Mouse (Mus musculus) cerebellum, postnatal 36 days (tissue): ENCODE measurements around the gene Fam229b.
A peak's percentile ranks its signal among the peaks of the same experiment; 100 is the strongest.

Experiments
- DNase-seq, 2 experiments: peaks; one replicate each; pipeline ENCODE4 v3.0.0; 2021 to 2022; ENCODE audit warnings: mixed read lengths in 2 of 2

The Fam229b gene

GRCm38 (mm10) chr10:39121412-39121811 lies 12.3 kb downstream of the Fam229b start:
- DNase-seq, result no peak

- no peak for DNase-seq
Measured at GRCm38 (mm10) chr10:39109489-39109874, 24.2 kb downstream of the Fam229b start.

- no peak for DNase-seq
Measured at GRCm38 (mm10) chr10:39108837-39109488, 24.8 kb downstream of the Fam229b start.

GRCm38 (mm10) chr10:39106935-39107334 lies 26.8 kb downstream of the Fam229b start:
- DNase-seq, result no peak

- no peak for DNase-seq
Measured at GRCm38 (mm10) chr10:39106413-39106812, 27.3 kb downstream of the Fam229b start.

- no peak for DNase-seq
Measured at GRCm38 (mm10) chr10:39104803-39105449, 28.8 kb downstream of the Fam229b start.

GRCm38 (mm10) chr10:39098746-39099145 lies 35.0 kb downstream of the Fam229b start:
- no peak for DNase-seq

- DNase-seq, result peak; percentile 8 to 10
Measured at GRCm38 (mm10) chr10:39096981-39097380, 36.7 kb downstream of the Fam229b start.

- no peak for DNase-seq
Measured at GRCm38 (mm10) chr10:39072048-39072447, 61.7 kb downstream of the Fam229b start.
